Mouse (Mus musculus): ENCODE measurements around the gene Kif16b. TPM values are rescaled to one million over a fixed set of nuclear protein-coding genes. Genes with fewer than 3 reads are reported as not detected.

Gene Kif16b
- polyA plus RNA-seq, 1 experiment from 2014 or later, result 17.0 TPM

DNA sequence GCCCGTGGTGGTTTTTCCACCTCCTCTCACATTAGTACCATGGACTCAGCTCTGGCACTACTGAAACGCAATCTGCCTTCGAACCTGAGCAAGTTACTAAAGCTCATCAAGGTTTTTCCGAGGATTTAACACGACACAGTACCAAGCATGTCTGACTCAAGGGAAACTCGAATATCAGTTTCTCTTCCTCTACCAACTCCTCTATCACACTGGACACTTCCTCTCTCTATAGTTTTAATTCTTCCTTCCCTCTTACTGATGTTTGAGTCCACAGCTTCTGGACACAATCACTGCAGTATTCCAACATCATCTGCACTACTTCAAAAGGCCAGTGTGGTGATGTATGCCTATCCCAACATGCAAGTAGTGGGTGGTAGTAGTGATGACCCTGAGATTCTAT, 40.3 kb downstream of the Kif16b start:
- no peaks in the 10 kb centered on the region for H3K4me1 ChIP-seq
- no peaks in the 10 kb centered on the region for H3K9me3 ChIP-seq (replicated peaks)
- H3K27ac ChIP-seq, result no peak overlapping the region
- H3K4me3 ChIP-seq (replicated peaks), result no peak overlapping the region
- no peak for ATAC-seq (replicated peaks; ENCODE audit: low FRiP score)
- peaks cover 17% of the 10 kb centered on the region for H3K36me3 ChIP-seq
- WGBS, result 76% methylated on average over 6 of the region's 6 CpGs
- H3K9ac ChIP-seq, result no peak overlapping the region
- no peaks in the 10 kb centered on the region for H3K27me3 ChIP-seq
- H3K4me2 ChIP-seq, result no peak overlapping the region

- peak; percentile 54 for ATAC-seq (replicated peaks; ENCODE audit: low FRiP score)
- no peaks in the 10 kb centered on the region for H3K27me3 ChIP-seq
- no peak overlapping the region for H3K4me3 ChIP-seq (replicated peaks)
- H3K4me1 ChIP-seq, result no peaks in the 10 kb centered on the region
- no peak overlapping the region for H3K4me2 ChIP-seq
- no peak overlapping the region for H3K9ac ChIP-seq
- H3K36me3 ChIP-seq, result peaks cover 12% of the 10 kb centered on the region; the same call in 1 of the 2 replicates
- H3K27ac ChIP-seq, result no peak overlapping the region
- 74% methylated on average over 4 of the region's 4 CpGs for WGBS
- no peaks in the 10 kb centered on the region for H3K9me3 ChIP-seq (replicated peaks)
Observed at GRCm38 (mm10) chr2:142859452-142859851, 41.9 kb downstream of the Kif16b start.

GRCm38 (mm10) chr2:142838775-142839174, 62.6 kb downstream of the Kif16b start:
- no peaks in the 10 kb centered on the region for H3K9me3 ChIP-seq (replicated peaks)
- WGBS, result 57% methylated on average over 3 of the region's 3 CpGs
- ATAC-seq (replicated peaks; ENCODE audit: low FRiP score), result no peak
- no peak overlapping the region for H3K4me3 ChIP-seq (replicated peaks)
- no peak overlapping the region for H3K9ac ChIP-seq
- H3K4me2 ChIP-seq, result no peak overlapping the region
- no peaks in the 10 kb centered on the region for H3K4me1 ChIP-seq
- H3K27ac ChIP-seq, result peak overlapping the region; percentile 64; the same call in 1 of the 2 replicates
- no peaks in the 10 kb centered on the region for H3K27me3 ChIP-seq
- H3K36me3 ChIP-seq, result peaks cover 8% of the 10 kb centered on the region; the same call in 1 of the 2 replicates

GRCm38 (mm10) chr2:142838118-142838517, 63.2 kb downstream of the Kif16b start:
- WGBS, result 57% methylated on average over 1 of the region's 1 CpGs
- Histone ChIP-seq H3K4me1 (0 out of 2 replicates have a peak, but pooled peaks cover 3% of the 10 kb centered on the region), H3K27ac (0 out of 2 replicates have a peak overlapping the region, but pooled peaks have one; percentile 22), H3K9me3 (replicated peaks) (no peaks in the 10 kb centered on the region), H3K4me2 (no peak overlapping the region), H3K27me3 (no peaks in the 10 kb centered on the region), H3K9ac (no peak overlapping the region), H3K36me3 (peaks cover 8% of the 10 kb centered on the region; the same call in 1 of the 2 replicates), H3K4me3 (replicated peaks) (no peak overlapping the region)
- no peak for ATAC-seq (replicated peaks; ENCODE audit: low FRiP score)

DNA sequence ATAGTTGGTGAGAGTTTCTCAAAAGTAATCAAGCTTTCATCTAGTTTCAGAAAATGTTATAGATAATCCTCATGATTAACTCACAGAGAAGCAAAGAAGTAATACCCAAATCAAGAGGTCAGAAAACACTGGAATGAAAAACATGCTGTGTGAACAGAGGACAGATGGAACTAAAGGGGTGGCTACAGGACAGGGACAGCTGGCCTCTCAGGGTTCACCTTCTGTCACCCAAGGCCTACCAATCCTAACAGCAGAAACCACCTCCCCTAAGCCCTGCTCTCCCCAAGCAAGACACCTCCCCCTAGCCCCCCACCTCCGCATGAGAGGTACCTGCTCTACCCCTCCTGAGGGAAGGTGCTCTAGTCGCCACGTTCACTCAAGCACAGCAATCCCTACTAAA, 66.6 kb downstream of the Kif16b start:
- H3K4me1 ChIP-seq, result 0 out of 2 replicates have a peak, but pooled peaks cover 5% of the 10 kb centered on the region
- H3K27ac ChIP-seq, result no peak overlapping the region
- H3K9ac ChIP-seq, result no peak overlapping the region
- H3K36me3 ChIP-seq, result peaks cover 5% of the 10 kb centered on the region; the same call in 1 of the 2 replicates
- no peak for ATAC-seq (replicated peaks; ENCODE audit: low FRiP score)
- no peaks in the 10 kb centered on the region for H3K27me3 ChIP-seq
- H3K4me2 ChIP-seq, result no peak overlapping the region
- no peak overlapping the region for H3K4me3 ChIP-seq (replicated peaks)
- no peaks in the 10 kb centered on the region for H3K9me3 ChIP-seq (replicated peaks)
- WGBS, result 82% methylated on average over 3 of the region's 3 CpGs

DNA sequence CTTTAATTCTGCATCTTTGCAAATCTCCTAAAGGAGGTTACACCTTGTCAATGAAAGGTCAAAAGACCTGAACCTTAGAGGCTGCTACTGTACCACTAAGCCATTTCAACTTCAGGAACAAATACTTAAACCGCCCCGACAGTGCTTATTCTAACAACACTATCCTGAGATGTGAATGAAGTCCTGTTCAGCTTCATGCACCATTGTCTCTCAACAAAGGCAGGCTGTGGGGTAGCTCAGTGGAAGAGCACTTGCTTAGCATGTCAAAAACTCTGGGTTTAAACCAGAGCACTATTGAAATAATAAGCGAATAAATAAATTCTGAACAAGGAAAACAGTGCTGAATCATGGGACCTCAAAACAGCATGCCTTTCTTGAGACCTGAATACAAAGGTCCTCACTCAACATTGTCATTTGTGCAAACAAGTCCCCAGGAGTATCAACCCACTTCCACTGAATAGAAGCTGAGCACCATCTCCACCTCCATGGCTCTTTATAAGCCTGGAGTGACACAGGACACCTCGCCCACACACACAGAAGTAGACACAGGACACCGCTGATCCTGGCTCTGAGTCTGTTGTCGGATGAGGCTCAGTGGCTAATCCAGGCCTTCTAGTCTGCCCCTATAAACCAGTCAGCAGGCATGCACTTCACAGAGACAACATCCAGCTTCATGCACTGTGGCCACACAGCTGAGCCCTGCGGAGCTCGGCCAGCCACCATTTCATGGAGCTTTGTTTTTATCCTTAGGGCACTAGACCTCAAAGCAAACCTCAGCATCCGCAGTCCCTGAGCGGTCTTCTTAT, 68.5 kb downstream of the Kif16b start:
- Histone ChIP-seq H3K27me3 (no peaks in the 10 kb centered on the region), H3K4me1 (0 out of 2 replicates have a peak, but pooled peaks cover 5% of the 10 kb centered on the region), H3K36me3 (no peaks in the 10 kb centered on the region), H3K9me3 (replicated peaks) (no peaks in the 10 kb centered on the region), H3K4me2 (no peak overlapping the region), H3K4me3 (replicated peaks) (no peak overlapping the region), H3K9ac (no peak overlapping the region), H3K27ac (0 out of 2 replicates have a peak overlapping the region, but pooled peaks have one; percentile 16)
- WGBS, result 64% methylated on average over 10 of the region's 10 CpGs
- ATAC-seq (replicated peaks; ENCODE audit: low FRiP score), result peak; percentile 74

GRCm38 (mm10) chr2:142813033-142813432, 88.3 kb downstream of the Kif16b start:
- Histone ChIP-seq H3K4me1 (no peaks in the 10 kb centered on the region), H3K9ac (no peak overlapping the region), H3K36me3 (no peaks in the 10 kb centered on the region), H3K4me2 (no peak overlapping the region), H3K27ac (no peak overlapping the region), H3K4me3 (replicated peaks) (no peak overlapping the region), H3K9me3 (replicated peaks) (no peaks in the 10 kb centered on the region), H3K27me3 (no peaks in the 10 kb centered on the region)
- ATAC-seq (replicated peaks; ENCODE audit: low FRiP score), result peak; percentile 77; the same call in 1 of the 2 replicates
- WGBS, result 39% methylated on average over 2 of the region's 2 CpGs

DNA sequence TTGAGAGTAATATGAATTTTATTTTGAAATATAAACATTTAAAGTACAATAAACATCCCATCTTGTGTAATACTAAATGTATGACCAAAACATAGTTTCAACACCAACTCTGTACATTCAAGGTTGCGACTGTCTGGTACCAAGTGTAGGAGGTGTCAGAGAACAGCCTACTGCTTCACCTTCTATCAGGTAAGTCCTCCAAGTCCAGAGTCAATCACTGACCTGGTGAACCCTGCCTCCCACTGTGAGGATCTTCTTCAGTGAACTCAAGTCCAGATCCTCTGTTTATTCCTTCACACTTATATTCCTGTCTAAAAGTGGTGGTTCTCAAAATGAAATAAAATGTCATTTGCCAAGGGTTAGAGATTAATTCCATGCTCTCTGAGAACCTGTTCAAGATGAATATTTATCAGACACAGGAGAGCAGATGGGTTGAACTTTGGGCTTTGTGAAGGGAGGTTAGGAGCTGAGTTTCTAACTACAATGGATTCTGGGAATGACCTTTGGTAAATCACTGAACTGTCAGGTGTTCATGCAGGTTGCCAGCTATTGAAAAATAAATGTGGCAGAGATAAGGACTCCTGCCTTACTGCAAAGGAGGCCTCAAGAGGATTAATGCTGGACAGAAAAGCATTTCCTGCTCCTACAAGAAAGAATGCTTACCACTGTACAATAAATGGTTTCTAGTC, 97.4 kb downstream of the Kif16b start:
- H3K27me3 ChIP-seq, result no peaks in the 10 kb centered on the region
- no peak overlapping the region for H3K9ac ChIP-seq
- no peak overlapping the region for H3K4me2 ChIP-seq
- no peaks in the 10 kb centered on the region for H3K36me3 ChIP-seq
- no peak overlapping the region for H3K4me3 ChIP-seq (replicated peaks)
- 91% methylated on average over 1 of the region's 1 CpGs for WGBS
- no peak overlapping the region for H3K27ac ChIP-seq
- no peaks in the 10 kb centered on the region for H3K9me3 ChIP-seq (replicated peaks)
- ATAC-seq (replicated peaks; ENCODE audit: low FRiP score), result no peak
- H3K4me1 ChIP-seq, result no peaks in the 10 kb centered on the region

GRCm38 (mm10) chr2:142797310-142797709, 104.0 kb downstream of the Kif16b start:
- Histone ChIP-seq H3K4me1 (no peaks in the 10 kb centered on the region), H3K4me2 (no peak overlapping the region), H3K9me3 (replicated peaks) (no peaks in the 10 kb centered on the region), H3K4me3 (replicated peaks) (no peak overlapping the region), H3K36me3 (no peaks in the 10 kb centered on the region), H3K27ac (no peak overlapping the region), H3K9ac (no peak overlapping the region), H3K27me3 (no peaks in the 10 kb centered on the region)
- ATAC-seq (replicated peaks; ENCODE audit: low FRiP score), result no peak
- WGBS, result 48% methylated on average over 6 of the region's 6 CpGs

GRCm38 (mm10) chr2:142775358-142775757, 126.0 kb downstream of the Kif16b start:
- no peak overlapping the region for H3K4me2 ChIP-seq
- no peak for ATAC-seq (replicated peaks; ENCODE audit: low FRiP score)
- H3K27me3 ChIP-seq, result no peaks in the 10 kb centered on the region
- no peak overlapping the region for H3K9ac ChIP-seq
- no peaks in the 10 kb centered on the region for H3K36me3 ChIP-seq
- no peaks in the 10 kb centered on the region for H3K4me1 ChIP-seq
- WGBS, result 73% methylated on average over 1 of the region's 1 CpGs
- no peaks in the 10 kb centered on the region for H3K9me3 ChIP-seq (replicated peaks)
- no peak overlapping the region for H3K4me3 ChIP-seq (replicated peaks)
- H3K27ac ChIP-seq, result no peak overlapping the region

GRCm38 (mm10) chr2:142774752-142775151, 126.6 kb downstream of the Kif16b start:
- 73% methylated on average over 1 of the region's 1 CpGs for WGBS
- no peaks in the 10 kb centered on the region for H3K4me1 ChIP-seq
- no peak overlapping the region for H3K4me3 ChIP-seq (replicated peaks)
- H3K9ac ChIP-seq, result no peak overlapping the region
- no peaks in the 10 kb centered on the region for H3K9me3 ChIP-seq (replicated peaks)
- H3K27ac ChIP-seq, result no peak overlapping the region
- no peaks in the 10 kb centered on the region for H3K36me3 ChIP-seq
- no peak for ATAC-seq (replicated peaks; ENCODE audit: low FRiP score)
- no peak overlapping the region for H3K4me2 ChIP-seq
- H3K27me3 ChIP-seq, result no peaks in the 10 kb centered on the region

GRCm38 (mm10) chr2:142769647-142770121, 131.6 kb downstream of the Kif16b start:
- ATAC-seq (replicated peaks; ENCODE audit: low FRiP score), result no peak
- H3K36me3 ChIP-seq, result no peaks in the 10 kb centered on the region

More at GRCm38 (mm10) chr2:142769647-142770121, 131.6 kb downstream of the Kif16b start:
- Histone ChIP-seq H3K4me2 (no peak overlapping the region), H3K4me1 (no peaks in the 10 kb centered on the region), H3K27me3 (no peaks in the 10 kb centered on the region), H3K9ac (no peak overlapping the region), H3K4me3 (replicated peaks) (no peak overlapping the region), H3K27ac (no peak overlapping the region), H3K9me3 (replicated peaks) (no peaks in the 10 kb centered on the region)
- whole genome bisulfite sequencing, result 78% methylated on average over 11 of the region's 11 CpGs
